Mouse (Mus musculus): ENCODE measurements at regions not wholly inside any gene's neighbourhood (a gene's known extent, or its start where the extent isn't known, plus 50 kb on each side); places are given as distances from the start of the nearest gene placed in this dataset.

DNA sequence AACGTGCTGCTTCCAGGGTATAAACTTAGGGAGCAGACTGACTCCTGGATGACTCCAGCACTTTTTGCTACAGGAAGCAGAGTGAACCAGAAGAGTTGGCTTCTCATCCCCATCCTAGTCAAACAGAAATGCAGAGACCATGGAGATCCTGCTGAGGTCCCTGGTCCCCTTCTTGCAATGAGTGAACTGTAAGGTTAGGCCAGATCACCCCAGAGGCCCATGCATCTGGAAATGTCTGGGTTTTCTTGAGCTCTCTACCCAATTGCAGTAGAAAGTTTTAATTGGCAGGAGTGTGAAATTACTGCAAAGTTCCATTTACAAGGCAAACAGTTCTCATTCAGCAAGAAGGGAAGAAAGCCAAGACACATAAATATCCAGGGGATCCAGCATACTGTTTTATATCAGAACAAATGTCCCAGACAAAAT is 101.8 kb downstream of the Kctd12 start:
- no peak for DNase-seq

DNA sequence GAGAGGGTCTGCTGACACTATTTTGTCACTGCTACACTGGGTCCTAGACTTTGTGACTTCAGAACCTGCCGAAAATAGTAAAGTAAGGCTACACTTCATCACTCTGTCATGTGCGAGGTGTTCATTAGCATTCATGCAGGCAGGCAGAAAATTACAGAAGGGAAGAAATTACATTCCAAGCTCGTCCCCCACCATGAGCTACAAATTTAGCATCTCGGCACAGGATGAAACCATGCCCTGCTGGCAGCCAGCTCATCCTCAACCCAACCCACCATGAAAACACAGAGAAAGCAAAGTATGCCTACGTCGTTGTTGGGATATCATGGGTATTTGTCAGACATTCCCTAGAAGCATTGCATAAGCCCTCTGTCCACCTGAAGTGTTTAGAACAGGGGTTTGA is 103.9 kb downstream of the Kctd12 start:
- DNase-seq = no peak

DNA sequence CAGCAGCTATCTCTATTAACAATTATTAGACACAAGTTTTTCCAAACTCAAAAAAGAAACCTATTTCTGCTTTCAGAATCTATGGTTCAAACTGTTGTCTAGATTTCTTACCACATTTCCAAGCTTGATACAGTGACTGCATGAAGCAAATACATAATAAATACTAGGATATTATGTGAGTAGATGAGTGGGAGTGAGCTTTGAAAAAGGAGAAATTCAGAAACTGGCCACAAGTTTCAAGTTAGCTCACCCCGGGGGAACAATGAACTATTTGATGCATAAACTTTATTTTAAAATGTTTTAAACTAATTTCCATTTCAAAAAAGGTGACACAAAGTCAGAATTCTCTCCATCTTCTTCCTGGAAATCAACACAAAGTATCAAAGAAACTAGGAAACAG is 114.3 kb downstream of the Kctd12 start:
- DNase-seq = no peak

DNA sequence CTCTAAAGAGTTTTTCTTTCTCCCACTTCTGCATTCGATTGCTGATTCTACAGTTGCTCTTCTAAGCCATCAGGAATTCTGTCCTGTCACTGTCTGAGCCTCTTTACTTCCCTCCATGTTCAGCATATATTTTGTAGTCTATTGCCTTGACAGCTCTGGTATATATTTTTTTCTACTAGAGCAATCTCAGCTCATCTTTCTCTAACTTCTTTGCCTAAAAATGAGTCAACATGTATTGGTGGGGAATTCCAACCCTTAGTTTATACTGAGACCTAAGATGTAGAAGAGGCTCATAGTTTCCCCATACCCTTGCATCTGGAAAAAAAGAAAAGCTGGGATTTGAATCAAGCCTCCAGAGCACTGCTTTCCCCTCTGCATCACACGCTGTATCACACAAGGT is 114.7 kb downstream of the Kctd12 start:
- no peak for DNase-seq

DNA sequence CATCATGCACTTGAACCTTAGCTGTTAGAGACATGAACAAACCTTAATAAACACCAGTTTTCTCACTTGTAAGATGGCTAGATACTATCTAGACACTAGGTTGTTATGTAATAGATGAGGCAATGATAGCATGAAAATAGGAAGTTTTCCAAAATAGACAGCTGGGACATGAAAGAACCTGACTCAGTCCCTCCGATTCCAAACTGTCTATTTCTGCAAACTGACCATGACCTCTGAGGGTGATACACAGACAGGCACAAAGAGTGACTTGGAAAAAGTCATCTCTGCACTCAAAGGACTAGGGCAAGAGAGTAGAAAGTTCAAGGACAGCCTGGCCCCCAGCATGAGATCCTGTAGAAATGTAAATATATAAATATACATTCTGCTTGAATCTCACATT is 115.9 kb downstream of the Kctd12 start:
- DNase-seq = no peak

DNA sequence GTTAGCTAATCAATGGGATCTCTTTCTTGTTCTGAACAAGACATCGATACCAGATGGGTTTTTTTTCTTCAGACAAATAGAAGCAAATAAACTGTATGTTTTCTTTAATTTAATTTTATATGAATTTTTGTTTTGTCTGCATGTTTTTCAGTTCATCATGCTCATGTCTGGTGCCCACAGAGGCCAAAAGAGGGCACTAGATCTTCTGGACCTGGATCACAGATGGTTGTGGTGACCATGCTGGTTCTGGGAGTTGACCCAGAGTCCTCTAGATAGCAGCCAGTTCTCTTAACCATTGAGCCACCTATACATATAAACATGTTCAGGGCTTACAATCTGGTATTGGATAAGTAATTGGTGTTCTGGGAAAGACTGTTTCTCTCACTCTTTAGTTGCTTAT is 120.7 kb downstream of the Kctd12 start:
- no peak for DNase-seq

DNA sequence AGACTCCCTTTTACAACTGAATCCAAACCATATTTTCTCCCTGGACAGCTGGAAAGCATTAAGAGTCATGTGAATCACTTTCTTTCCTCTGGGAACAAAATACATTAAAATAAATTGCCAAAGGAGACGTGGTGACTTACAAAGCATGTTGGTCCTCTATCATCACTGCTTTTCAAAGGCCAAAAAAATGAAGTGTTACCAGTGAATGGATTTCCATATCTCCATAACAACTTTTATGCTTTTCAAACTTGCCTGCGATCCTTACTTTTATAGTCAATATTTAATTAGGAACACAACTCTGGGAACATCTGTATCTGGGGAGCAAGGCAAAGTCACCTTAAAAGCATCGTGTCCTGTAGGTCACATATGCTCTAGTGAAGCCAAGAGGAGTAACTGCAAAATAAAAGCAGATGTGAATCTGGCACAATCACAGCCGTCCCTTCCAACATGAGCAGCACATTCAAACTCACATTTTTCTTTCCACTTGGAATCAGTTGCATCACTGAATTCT is 123.0 kb downstream of the Kctd12 start:
- DNase-seq = no peak

DNA sequence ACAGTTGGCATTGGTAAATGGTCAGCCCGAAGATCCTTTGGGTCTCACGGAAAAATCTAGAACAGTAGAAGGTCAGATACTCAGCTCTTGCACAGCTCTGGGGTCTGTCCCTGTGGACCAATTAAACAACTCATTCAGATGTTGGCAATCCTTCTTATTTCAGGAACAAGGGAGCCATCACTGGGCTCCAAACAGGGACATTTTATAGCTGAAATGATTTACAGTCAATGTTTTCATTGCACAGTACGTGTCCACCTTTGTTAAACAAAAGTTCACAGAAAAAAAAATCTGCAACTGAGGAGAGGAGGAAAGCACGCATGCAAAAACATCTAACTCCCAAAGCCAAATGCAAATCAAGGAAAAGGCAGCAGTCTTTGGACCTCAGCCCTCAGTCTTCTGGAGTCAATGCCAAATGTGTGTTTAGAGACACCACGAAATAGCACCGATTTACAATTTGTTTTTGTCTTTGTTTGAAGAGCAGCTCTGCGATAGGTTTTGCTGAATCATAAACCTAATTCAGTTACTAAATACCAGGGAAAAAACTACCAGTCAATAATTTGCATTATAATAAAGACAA is 127.1 kb downstream of the Kctd12 start:
- no peak for DNase-seq

DNA sequence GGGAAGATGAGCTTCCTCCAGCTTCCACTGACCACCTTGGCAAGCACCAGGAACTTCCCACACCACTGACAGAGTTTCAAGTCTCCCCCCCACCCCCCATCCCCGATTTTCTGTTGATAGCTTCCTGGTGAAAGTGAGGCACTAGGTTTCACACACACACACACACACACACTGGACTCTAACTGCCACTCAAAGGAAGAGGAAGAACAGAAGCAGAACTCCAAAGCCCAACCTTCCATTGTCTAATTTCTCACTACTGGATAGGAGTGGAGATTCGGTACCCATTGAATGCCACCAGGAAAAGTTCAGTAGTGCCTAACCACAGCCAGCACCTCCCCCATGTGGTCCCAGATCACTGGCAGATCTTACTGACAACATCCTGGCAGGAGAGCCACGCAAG is 138.7 kb downstream of the Kctd12 start:
- DNase-seq = no peak

DNA sequence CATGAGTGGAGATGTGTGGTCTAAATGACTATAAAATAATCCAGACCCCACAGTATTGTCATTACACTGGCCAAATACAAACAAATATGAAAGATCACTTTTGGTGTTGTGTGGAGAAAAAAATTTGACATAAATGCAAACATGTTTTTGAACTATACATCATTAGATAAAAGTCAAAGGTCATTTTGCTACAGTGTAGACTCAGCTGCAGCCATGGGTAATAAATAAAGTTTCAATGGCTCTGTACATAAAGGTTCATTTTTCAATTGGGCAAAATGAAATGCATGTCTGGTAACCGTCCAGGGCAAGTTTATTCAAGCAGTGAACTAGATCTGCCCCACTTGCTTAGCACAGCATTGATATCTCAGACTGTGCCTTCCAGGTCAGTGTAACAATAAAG is 144.8 kb downstream of the Kctd12 start:
- DNase-seq = no peak

DNA sequence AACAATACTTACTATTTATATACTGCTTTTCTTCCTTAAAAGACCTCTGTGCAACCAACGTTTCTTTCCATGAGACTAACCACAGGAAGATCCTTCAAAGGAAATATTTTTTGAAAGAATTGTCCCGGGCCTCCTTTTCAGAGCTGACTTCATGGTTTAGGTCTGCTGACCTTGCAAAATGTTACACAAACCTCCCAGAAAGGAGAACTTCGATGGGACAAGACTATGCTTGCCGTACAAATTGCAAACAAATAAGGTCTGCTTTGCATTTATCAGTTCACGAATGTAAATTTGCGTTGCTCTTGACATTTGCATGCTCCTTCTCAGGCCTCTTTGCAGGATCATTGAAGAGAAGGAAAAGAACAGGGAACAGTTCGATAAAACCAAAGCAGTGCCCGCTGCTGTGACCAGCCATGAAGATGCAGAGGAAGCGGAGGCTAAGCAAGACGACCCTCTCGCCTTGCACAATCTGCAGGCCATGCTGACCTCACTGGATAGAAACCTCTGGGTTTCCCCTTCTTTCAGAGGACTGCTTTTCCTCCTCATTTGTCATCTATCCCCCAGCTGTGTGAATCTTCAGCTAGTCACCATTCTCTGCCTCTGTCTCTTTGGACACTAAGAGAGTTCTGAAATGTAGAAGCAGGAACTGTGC is 147.2 kb downstream of the Kctd12 start:
- DNase-seq = no peak

DNA sequence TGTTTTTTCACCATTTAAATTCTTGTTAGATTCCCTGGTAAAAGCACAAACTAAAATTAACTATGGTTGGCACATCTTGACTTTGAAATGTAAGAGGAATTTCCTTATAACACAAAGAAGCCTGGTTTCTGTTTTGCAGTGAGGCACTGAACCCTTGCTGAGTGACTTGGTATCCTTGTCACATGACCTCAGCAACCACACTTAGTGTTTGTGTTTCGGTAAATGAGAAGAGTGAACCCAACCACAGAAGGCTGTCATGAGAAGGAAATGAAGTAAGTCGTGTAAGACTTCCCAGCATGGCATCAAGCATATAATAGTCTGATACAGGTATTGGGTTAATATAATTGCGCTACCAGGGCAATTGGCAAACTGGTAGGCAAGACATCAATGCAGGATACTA is 154.0 kb downstream of the Kctd12 start:
- no peak for DNase-seq

DNA sequence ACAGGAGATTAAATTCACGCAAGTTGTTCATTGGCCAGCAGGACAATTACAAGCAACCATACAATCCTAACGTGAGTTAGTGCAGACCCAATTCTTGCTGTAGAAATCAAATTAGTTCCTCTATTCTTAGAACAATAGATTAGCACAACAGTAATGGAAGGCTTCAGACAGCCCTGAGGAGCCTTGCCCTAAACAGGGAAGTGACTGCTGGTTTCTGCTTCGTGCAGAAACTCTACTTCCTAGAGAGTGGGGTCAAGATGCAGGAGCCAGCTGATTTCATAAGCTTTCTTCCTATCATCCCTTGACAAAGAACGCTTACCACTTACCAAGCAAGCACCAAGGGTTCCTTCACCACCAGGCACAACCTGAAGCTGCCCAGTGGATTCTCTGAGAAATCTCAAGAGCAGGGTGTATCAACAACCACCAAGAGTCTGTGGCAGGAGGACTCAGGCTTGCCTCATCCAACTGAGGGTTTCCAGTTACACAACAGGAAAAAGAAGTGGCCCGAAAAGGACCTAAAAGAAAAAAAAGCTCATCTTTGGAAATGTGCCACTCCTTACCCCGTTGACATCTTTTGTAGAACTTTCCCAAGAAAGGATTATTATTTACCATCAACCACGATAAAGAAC is 154.6 kb downstream of the Kctd12 start:
- no peak for DNase-seq

DNA sequence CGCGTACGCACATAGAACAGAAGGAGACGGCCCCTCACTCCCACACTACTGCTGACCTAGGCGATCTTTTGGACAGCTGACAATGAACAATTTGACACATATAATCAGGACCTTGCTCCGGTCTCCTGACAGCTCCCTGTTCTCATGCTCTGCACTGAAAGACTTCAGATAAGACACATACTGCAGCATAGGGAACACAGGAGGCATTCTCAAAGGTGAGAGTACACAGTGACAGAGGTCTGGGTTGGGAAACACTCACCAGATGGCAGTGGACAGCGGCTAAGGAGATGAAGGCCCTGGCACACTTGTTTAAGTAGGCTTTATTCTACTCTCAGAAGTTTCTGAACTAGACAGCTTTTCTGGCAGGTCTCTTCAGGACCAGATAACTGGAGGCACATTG is 156.9 kb downstream of the Kctd12 start:
- DNase-seq = no peak

DNA sequence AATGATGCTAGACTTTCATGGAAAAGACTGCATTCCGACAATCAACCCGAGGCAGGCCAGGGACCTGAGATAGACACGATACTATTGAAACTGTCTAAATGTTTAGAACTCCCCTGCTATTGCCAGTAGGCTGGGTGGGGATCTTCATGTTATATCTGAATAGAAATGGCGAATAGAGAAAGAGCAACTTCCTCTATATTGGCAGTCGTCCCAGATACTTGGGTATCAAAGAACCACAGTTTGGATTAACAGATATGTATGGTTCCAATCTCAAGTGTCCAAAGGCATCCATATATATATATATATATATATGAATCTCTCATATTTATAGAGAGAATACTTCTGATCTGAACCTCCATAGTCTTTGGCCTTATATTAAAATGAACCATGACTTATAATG is 161.8 kb downstream of the Kctd12 start:
- no peak for DNase-seq

DNA sequence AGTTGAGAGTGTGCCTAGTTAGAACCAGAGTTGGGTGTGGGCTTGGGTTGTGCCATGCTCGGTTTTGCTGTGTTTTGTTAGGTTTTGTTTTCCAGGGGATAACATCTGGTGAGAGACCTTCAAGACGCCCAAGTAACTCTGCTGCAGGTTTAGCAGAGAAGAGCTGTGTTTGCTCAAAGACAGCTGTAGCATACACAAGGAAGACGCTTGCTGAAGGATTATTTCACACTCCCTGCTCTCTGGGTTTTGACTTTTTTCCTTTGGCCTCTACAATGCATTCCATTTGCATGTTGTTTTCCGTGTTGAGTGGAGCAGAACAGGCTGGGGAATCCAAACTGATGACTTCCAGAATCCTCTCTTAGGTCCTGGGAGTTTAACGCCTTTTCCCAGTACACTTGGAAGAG is 170.8 kb downstream of the Kctd12 start:
- no peak for DNase-seq

DNA sequence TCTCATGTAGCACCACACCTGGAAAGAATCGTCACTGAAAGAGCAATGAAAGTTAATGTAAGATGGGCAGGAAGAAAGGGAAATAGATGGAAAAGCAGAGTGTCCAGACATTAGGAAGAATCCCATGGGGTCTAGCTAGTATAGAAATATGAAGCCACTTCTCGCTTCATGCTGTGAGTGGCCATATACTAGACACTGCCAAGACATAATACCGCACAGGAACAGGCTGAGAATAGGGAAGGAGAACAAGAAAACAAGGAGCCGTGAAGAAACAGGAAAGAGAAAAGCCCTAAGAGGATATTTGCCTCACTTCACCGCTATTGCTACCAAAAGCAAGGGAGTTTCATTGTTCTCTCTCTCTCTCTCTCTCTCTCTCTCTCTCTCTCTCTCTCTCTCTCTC is 171.4 kb downstream of the Kctd12 start:
- no peak for DNase-seq

DNA sequence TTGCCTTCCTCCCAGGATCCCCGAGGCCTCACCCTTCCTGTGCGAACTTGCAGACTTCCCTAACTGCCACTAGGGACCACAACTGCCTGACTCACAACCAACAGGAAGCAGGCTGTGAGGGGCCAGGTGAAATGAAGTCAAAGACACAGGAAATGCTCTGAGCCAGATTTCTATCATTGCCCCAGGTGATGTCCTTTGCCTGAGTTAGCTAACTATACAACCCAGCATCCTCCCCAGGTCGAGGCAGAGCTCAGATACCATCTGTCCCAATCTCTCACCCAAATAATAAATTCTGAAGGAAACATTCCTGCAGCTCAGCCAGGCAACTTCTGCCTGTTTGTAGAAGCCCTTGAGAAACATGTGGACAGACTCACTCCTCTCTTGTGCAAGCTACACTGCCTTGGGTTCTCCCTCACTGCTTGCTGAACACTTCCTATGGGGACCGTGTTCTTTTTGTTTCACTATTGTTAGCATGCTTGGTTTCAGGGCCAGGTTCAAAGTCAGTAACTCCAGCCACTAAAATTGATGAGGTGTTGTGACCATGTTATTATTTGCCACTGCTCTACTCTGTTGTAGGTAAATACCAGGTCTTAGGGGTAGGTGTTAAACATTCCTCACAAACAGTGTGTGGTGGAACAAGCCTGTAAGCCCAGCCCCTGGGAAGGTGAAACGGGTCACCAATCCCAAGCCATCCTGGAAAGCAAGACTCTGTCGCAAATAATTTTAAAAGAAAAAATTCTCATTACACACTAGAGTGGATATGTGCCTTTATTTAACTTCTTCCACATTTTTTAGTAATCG is 172.1 kb downstream of the Kctd12 start:
- DNase-seq = no peak

DNA sequence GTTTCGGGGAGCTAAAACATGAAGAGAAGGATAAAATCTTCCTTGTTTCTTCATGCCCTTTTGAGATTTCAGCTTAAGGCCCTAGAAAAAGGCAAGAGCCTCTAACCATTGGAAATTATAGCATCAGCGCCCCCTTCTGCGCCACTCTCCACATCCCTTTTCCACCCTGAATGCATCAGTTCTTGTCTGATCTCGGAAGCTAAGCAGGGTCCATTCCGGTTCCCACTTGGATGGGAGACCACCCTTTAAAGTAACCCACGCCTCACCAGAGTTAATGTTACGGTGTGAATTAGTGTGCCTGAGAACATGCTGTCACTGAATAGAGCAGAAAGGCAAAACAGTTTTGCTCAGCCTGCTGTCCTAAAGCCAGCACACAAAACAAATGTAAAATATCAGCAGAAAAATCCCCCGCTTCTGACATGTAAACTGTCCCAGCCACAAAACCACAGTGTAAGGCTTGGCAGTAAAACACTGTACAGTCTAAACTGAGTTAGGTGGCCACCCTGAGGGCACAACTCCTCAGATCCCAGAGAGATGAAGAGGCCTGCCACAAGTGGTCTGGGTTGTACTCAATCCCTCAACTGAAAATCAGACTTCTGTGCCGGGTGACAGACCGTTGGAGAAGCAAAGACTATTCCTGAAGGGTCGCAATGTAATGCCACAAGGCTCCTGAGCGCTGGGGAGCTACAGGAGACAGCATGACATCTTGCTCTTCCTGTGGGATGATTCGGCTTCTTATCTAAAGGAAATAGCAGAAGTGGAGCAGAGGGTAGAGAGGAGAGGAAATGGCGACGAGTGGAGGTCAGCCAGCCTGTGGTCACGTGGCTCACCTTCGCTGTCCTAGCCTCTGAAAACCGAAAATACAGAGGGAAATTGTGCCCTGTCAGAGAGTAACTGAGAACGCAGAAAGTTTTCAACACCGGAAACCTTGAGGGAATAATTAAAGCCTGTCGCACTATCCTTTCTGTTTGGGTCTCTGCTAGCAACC is 176.2 kb downstream of the Kctd12 start:
- DNase-seq = no peak

DNA sequence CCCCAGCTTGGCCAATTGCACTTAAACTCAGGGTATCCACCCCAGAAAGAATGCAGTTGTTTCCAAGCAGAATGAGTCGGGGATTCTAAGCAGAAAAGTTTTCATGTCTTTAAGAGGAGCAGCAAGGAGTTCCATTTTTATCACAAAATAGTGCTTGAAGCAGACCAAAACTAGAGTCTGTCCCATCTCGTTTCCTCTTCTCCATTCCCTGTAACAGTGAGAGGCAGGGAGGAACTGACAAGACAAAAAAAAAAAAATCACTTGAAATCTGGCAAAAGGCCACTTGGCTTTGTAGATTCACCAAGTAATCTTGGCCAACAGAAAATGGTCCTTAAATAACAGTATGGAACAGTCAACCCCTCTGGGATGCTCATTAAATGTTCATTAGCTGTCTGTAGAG is 186.8 kb downstream of the Kctd12 start:
- DNase-seq = no peak

DNA sequence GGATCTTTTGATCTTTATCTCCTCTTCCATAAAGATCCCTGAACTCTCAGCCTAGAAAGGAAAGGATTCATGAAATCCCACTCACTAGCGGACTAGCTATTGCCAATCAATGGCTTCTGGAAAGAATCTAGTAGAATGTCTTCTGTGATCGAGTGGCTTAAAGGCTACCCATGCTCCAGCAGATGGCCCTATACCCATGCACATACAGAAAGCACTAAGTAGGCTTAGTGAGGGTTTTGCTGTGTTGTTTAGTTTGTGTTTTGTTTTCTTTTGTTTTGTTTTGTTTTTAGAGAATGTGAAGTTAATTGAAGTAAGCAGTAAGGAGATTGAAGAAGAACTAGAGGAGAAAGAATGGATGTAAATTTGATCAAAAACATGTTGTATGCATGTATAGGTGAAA is 187.5 kb downstream of the Kctd12 start:
- DNase-seq = no peak

DNA sequence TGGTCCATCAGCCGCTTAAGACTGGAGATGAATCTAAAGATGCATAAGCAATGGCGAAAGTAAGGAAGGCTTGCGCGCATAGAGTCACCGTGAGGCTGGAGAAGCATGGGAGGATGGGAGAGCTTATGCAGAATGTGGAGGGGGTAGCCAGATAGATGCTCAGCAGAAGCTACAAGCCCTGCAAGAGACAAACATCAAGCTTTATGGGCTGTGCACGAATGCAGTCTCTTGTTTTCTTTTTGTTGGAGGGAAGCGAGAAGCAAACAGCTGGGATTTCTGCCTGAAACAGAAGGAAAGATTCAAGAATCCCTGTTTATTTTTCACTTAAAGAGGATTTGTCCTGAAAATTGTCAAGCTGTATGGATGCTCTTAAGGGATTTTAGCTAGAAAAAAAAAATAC is 188.7 kb downstream of the Kctd12 start:
- DNase-seq = no peak

DNA sequence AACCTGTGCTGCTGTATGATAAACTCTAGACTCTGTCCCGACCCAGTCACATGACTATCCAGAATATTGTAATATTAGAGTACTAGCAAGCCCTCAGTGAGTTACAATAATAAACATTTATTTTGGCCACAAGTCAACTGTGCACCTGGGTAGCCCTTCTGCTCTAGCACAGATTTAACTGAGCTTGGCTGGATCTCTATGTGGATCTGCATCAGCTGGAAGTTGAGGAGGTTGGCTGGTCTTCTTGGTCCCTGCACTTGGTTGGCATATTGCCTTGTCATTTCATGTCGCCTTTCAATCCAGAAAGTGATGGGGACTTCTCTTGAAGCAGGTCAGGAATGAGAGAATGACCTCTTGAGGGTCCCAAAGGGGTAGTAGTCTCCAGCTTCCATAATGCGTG is 191.5 kb downstream of the Kctd12 start:
- DNase-seq = no peak
